Mouse (Mus musculus) lung, embryonic 14.5 days (tissue): ENCODE results near the gene Pnpt1. TPM values are rescaled to one million over a fixed set of nuclear protein-coding genes. Genes with fewer than 3 reads are reported as not detected.
A peak's percentile ranks its signal among the peaks of the same experiment; 100 is the strongest.

Source experiments
- ATAC-seq: fragments of 200-750 bp; cut with Nextera tagmentation; 2 replicates; pipeline ENCODE4 v1.8.0; 2017; ENCODE audit warnings: mild to moderate bottlenecking, moderate TSS enrichment, moderate library complexity; ENCODE audit not compliant: insufficient read depth
- DNase-seq: peaks from one replicate; pipeline ENCODE4 v3.0.0-alpha.2; 2015
- H3K27ac ChIP-seq: fragments of 300-500 bp; sonication (generic); 2 replicates; pipeline ENCODE4 v1.5.1; 2014; ENCODE audit warnings: low read depth, mild to moderate bottlenecking, moderate library complexity
- H3K27me3 ChIP-seq: fragments of 300-500 bp; sonication (generic); 2 replicates; pipeline ENCODE4 v1.6.1; 2014; ENCODE audit warnings: low read length, control low read depth; ENCODE audit not compliant: insufficient read depth
- H3K36me3 ChIP-seq: fragments of 300-500 bp; sonication (generic); 2 replicates; pipeline ENCODE4 v1.6.1; 2014; ENCODE audit warnings: control low read depth; ENCODE audit not compliant: insufficient read depth
- H3K4me1 ChIP-seq: fragments of 300-500 bp; sonication (generic); 2 replicates; pipeline ENCODE4 v1.6.1; 2014; ENCODE audit warnings: antibody characterized with exemption, control low read depth; ENCODE audit not compliant: insufficient read depth
- H3K4me2 ChIP-seq: fragments of 300-500 bp; sonication (generic); 2 replicates; pipeline ENCODE4 v1.6.1; 2014; ENCODE audit warnings: mild to moderate bottlenecking
- H3K4me3 ChIP-seq: fragments of 300-500 bp; sonication (generic); 2 replicates; pipeline ENCODE4 v1.5.1; 2014; ENCODE audit warnings: low read depth, low read length
- H3K9ac ChIP-seq: fragments of 300-500 bp; sonication (generic); 2 replicates; pipeline ENCODE4 v1.6.1; 2014
- H3K9me3 ChIP-seq: fragments of 300-500 bp; sonication (generic); 2 replicates; pipeline ENCODE4 v1.6.1; 2016; ENCODE audit warnings: low read depth, low read length, control low read depth
- CTCF ChIP-seq: IDR thresholded peaks from 2 replicates; pipeline ENCODE4 v1.5.1; 2016; ENCODE audit warnings: antibody characterized with exemption, low read depth
- WGBS: fragments of 180-500 bp; shearing (Covaris S2); extraction: QIAGEN DNeasy Blood & Tissue Kit; methylation state at CpG from one replicate; pipeline ENCODE4 v1.1.7; 2014; 5-methylcytosine and 5-hydroxymethylcytosine counted together
- polyA plus RNA-seq: library from polyadenylated mRNA; unstranded; fragments of >200 nt; fragmentation: Nextera tagmentation; extraction: Ambion mirVana; gene quantifications from 2 replicates; pipeline ENCODE4 v1.2.1, GENCODE M21; 2014

Gene Pnpt1
- polyA plus RNA-seq, 1 experiment from 2014 or later = 42.0 TPM

DNA sequence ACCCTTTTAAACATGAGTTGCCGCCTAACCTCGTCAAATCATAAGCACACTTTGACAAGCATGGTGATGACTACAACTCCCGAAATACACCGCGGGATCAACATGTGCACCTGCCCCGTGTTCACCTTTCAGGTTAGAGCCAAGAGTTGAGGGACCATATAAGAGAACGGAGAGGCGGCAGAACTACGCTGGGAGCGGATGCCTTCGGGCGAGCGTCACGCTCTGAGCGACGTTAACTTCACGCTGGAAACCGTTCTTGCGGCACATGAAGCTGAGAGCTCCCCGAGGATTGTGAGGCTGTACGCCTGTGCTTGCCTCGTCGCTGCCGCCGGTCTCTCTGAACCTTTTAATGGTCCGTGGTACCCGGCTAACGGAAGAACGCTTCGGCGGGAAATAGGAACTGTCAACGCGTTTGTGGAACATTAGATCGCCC, 41.4 kb downstream of the Pnpt1 start:
- H3K36me3 ChIP-seq = peaks cover 2% of the 10 kb centered on the region; the same call in 1 of the 2 replicates
- H3K27ac ChIP-seq = peak overlapping the region; percentile 82
- H3K4me1 ChIP-seq = peaks cover 4% of the 10 kb centered on the region; the same call in 1 of the 2 replicates
- under 1% methylated on average over 34 of the region's 34 CpGs for WGBS
- TF ChIP-seq CTCF = no peak
- H3K27me3 ChIP-seq = no peaks in the 10 kb centered on the region
- H3K4me3 ChIP-seq = peak overlapping the region; percentile 96
- peak; percentile 59 for DNase-seq
- H3K4me2 ChIP-seq = peak overlapping the region; percentile 87
- H3K9me3 ChIP-seq = no peaks in the 10 kb centered on the region
- peak overlapping the region; percentile 99 for H3K9ac ChIP-seq
- peak; percentile 33 for ATAC-seq

- no peaks in the 10 kb centered on the region for H3K9me3 ChIP-seq
- under 1% methylated on average over 50 of the region's 50 CpGs for WGBS
- peak within 1 kb of the TSS; percentile 87 for H3K4me2 ChIP-seq
- peak within 1 kb of the TSS; percentile 98 for H3K27ac ChIP-seq
- ATAC-seq = peak; percentile 98
- peak within 1 kb of the TSS; percentile 99 for H3K9ac ChIP-seq
- peak; percentile 99 for DNase-seq
- no peak for TF ChIP-seq CTCF
- peak within 1 kb of the TSS; percentile 96 for H3K4me3 ChIP-seq
- H3K36me3 ChIP-seq = peaks cover 2% of the 10 kb centered on the region; the same call in 1 of the 2 replicates
- peaks cover 4% of the 10 kb centered on the region; the same call in 1 of the 2 replicates for H3K4me1 ChIP-seq
- no peaks in the 10 kb centered on the region for H3K27me3 ChIP-seq
Observed at GRCm38 (mm10) chr11:29172563-29173124, 42.1 kb downstream of the Pnpt1 start, which contains the start of gene Ppp4r3b. TSS of gene Ppp4r3b (plus strand) at chr11:29172890.

- H3K9ac ChIP-seq = peak overlapping the region; percentile 99
- peaks cover 4% of the 10 kb centered on the region; the same call in 1 of the 2 replicates for H3K4me1 ChIP-seq
- WGBS = under 1% methylated on average over 38 of the region's 38 CpGs
- DNase-seq = peak; percentile 86
- peak overlapping the region; percentile 98 for H3K27ac ChIP-seq
- ATAC-seq = peak; percentile 73
- H3K4me2 ChIP-seq = peak overlapping the region; percentile 87
- H3K9me3 ChIP-seq = no peaks in the 10 kb centered on the region
- no peaks in the 10 kb centered on the region for H3K27me3 ChIP-seq
- peak; percentile 71 for TF ChIP-seq CTCF
- peaks cover 2% of the 10 kb centered on the region; the same call in 1 of the 2 replicates for H3K36me3 ChIP-seq
- H3K4me3 ChIP-seq = peak overlapping the region; percentile 96
Observed at GRCm38 (mm10) chr11:29173125-29173631, 42.6 kb downstream of the Pnpt1 start.

DNA sequence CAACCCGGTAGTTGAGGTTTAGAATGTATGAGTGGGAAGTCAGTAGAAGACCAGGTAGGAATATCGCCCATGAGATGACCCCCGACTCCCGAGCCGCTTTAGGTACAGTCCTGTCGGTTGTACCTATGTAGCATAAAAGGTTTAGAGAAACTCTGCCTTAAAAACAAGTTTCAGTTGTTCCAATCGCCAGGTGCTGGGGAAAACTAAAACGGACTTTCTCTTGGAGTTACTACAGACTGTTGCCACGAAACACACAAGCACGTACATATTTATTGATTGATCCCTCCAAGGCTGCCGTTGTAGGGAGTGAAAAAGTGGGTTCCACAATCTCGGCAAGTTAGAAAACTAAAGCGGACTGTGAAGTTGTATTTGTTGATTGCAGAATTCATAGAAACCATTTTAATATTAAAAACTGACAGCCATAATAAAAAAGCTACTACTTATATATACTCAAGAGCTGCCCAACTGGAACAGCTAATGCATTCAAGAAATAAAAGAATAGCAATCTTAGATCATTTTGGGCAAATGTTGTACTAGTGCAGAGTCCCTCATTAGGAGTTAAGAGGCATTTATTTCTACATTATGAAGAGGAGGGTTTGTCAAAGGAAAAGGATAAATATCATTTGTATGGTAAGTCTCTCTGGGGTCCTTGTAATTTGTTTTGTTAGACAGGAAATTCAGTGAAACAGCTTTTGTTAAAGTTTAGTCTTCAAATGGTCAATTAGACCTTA, 43.3 kb downstream of the Pnpt1 start:
- DNase-seq = peak; percentile 15
- H3K4me3 ChIP-seq = peak overlapping the region; percentile 96
- H3K9me3 ChIP-seq = no peaks in the 10 kb centered on the region
- no peaks in the 10 kb centered on the region for H3K27me3 ChIP-seq
- TF ChIP-seq CTCF = no peak
- WGBS = 2% methylated on average over 13 of the region's 13 CpGs
- peak overlapping the region; percentile 87 for H3K4me2 ChIP-seq
- ATAC-seq = no peak
- peaks cover 4% of the 10 kb centered on the region; the same call in 1 of the 2 replicates for H3K4me1 ChIP-seq
- peaks cover 2% of the 10 kb centered on the region; the same call in 1 of the 2 replicates for H3K36me3 ChIP-seq
- H3K9ac ChIP-seq = peak overlapping the region; percentile 99
- H3K27ac ChIP-seq = peak overlapping the region; percentile 98

DNA sequence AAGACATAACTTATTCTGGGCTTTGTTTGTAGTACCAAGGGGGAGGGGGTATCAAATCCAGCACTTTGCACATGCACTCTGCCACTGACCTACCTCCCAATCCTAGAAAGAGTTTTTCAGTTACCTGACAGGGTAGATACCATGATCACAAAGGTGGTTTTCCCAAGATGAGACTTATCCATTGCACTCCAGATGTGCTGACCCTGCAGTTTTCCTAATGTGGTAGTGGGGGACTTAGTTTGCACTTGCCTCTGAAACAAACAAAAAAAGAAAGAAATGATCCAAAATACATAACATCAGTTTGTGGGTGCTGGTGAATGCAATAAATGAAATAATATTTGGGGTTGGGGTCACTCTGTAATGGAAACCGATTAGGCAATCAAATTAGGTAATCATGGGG, 48.8 kb downstream of the Pnpt1 start:
- H3K36me3 ChIP-seq = peaks cover 33% of the 10 kb centered on the region
- no peak for DNase-seq
- no peak overlapping the region for H3K4me3 ChIP-seq
- no peaks in the 10 kb centered on the region for H3K4me1 ChIP-seq
- WGBS = 87% methylated on average over 1 of the region's 1 CpGs
- no peak for ATAC-seq
- H3K27ac ChIP-seq = no peak overlapping the region
- no peaks in the 10 kb centered on the region for H3K27me3 ChIP-seq
- H3K9me3 ChIP-seq = no peaks in the 10 kb centered on the region
- TF ChIP-seq CTCF = no peak
- no peak overlapping the region for H3K9ac ChIP-seq
- H3K4me2 ChIP-seq = no peak overlapping the region

DNA sequence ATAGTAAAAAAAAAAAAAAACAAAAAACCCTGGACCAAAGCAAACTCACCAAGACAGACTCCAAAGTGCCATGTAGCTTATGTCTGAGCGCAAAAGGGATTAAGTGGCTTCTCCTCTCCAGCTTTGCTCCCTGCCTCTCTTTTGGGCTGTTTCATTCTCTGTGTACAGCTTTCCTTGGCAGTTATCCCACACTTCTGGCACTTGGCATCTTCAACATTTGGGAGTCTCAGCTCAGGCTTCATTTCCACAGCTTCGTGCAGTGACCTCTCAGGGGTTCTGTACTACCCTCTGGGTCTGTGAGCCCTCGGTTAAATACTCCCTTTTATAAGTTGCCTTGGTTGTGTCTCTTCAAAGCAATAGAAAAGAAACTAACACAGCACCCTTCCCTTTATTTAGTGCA, 50.1 kb downstream of the Pnpt1 start:
- Histone ChIP-seq H3K4me3 (no peak overlapping the region), H3K9ac (no peak overlapping the region), H3K27ac (peak overlapping the region; percentile 18; the same call in 1 of the 2 replicates), H3K9me3 (no peaks in the 10 kb centered on the region), H3K4me1 (no peaks in the 10 kb centered on the region), H3K4me2 (no peak overlapping the region), H3K27me3 (no peaks in the 10 kb centered on the region), H3K36me3 (peaks cover 39% of the 10 kb centered on the region)
- DNase-seq (peak; percentile 32), ATAC-seq (no peak)
- no peak for TF ChIP-seq CTCF
- WGBS = 76% methylated on average over 3 of the region's 3 CpGs

DNA sequence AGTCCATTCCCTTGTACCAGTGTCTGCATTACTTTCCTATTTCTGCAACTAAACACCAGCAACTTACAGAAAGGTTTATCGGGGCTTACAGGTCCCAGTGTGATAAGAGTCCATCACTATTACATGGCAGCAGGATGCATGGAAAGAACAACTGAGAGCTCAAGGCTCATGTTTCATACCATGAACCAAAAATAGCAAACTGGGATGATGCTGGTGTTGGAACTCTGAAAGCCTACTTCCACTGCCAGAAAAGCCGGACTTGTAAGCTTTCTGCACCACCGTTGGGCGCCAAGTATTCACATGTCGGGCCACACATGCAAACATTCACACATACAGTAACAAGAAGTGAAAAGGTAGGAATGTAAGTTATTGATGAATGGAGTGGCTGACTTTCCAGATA, 51.2 kb downstream of the Pnpt1 start:
- no peak for ATAC-seq
- peaks cover 47% of the 10 kb centered on the region for H3K36me3 ChIP-seq
- WGBS = 88% methylated on average over 5 of the region's 5 CpGs

More for the DNA sequence above, 51.2 kb downstream of the Pnpt1 start:
- Histone ChIP-seq H3K27ac (no peak overlapping the region), H3K4me2 (no peak overlapping the region), H3K27me3 (no peaks in the 10 kb centered on the region), H3K9me3 (no peaks in the 10 kb centered on the region), H3K9ac (no peak overlapping the region), H3K4me1 (no peaks in the 10 kb centered on the region), H3K4me3 (no peak overlapping the region)
- no peak for TF ChIP-seq CTCF
- DNase-seq = no peak
